Mouse (Mus musculus) liver, postnatal 0 days (tissue): ENCODE results near the gene Chaf1b.

ENCODE experiments used
- CTCF ChIP-seq: sonication (generic); IDR thresholded peaks from 2 replicates; pipeline ENCODE4 v1.5.1; 2016; ENCODE audit warnings: antibody characterized with exemption, low read depth
- EP300 ChIP-seq: IDR thresholded peaks from 2 replicates; pipeline ENCODE4 v1.6.1; 2016; ENCODE audit warnings: antibody characterized with exemption, low read depth, mild to moderate bottlenecking

DNA sequence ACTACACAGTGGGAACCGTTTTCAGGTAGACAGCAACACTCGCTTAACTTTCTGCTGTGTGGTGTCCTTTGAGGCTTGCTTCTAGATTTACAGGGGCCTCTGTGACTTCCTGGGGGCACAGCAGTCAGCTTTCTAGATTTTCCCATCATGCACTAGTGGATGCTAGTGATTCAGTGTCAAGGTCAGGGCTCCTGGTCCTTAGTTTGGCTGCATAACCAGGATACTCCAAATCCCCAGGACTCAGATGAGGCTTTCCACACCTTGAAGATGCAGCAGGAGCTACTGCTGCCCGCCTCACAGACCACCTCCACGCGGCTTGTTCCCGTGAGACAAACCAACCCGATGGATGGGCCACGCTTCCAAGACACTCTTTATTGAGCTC, 35.0 kb downstream of the Chaf1b start:
- TF ChIP-seq CTCF (no peak), EP300 (no peak)
